Mouse (Mus musculus): ENCODE measurements around the gene Exoc2.

The Exoc2 gene

GRCm38 (mm10) chr13:30973501-30974246 is at the start of gene Exoc2, which contains the start of gene Gm5447:
Gene Exoc2 (minus strand): TSS chr13:30974093.
Gene Gm5447 (plus strand): TSS chr13:30974204.
- DNase-seq, result peak; percentile 82 to 85

GRCm38 (mm10) chr13:31023664-31024063 is 49.8 kb upstream of the Exoc2 start:
- DNase-seq, result no peak

- no peak for DNase-seq
These were observed 48.0 kb upstream of the Exoc2 start for GRCm38 (mm10) chr13:31021927-31022326.

- DNase-seq, result no peak
These were observed 47.6 kb upstream of the Exoc2 start for GRCm38 (mm10) chr13:31021514-31021913.

- no peak for DNase-seq
These were observed 43.7 kb upstream of the Exoc2 start for GRCm38 (mm10) chr13:31017545-31017944.

- DNase-seq, result no peak
These were observed 31.1 kb upstream of the Exoc2 start for GRCm38 (mm10) chr13:31004995-31005394.

- DNase-seq, result no peak
These were observed 30.6 kb upstream of the Exoc2 start for GRCm38 (mm10) chr13:31004458-31004857.

GRCm38 (mm10) chr13:30999799-31000198 is 25.9 kb upstream of the Exoc2 start:
- no peak for DNase-seq

GRCm38 (mm10) chr13:30997526-30998253 is 23.8 kb upstream of the Exoc2 start:
- no peak for DNase-seq

GRCm38 (mm10) chr13:30994249-30994858 is 20.5 kb upstream of the Exoc2 start:
- no peak for DNase-seq

GRCm38 (mm10) chr13:30993819-30994218 is 19.9 kb upstream of the Exoc2 start:
- peak; percentile 18 to 26 for DNase-seq

- no peak for DNase-seq
These were observed 16.3 kb upstream of the Exoc2 start for GRCm38 (mm10) chr13:30990233-30990632.

- no peak for DNase-seq
These were observed 15.8 kb upstream of the Exoc2 start for GRCm38 (mm10) chr13:30989710-30990109.

- DNase-seq, result no peak
These were observed 13.8 kb upstream of the Exoc2 start for GRCm38 (mm10) chr13:30987686-30988085.

GRCm38 (mm10) chr13:30986934-30987455 is 13.1 kb upstream of the Exoc2 start:
- no peak for DNase-seq

- DNase-seq, result no peak
These were observed 11.9 kb upstream of the Exoc2 start for GRCm38 (mm10) chr13:30985598-30986466.

- no peak for DNase-seq
These were observed 11.3 kb upstream of the Exoc2 start for GRCm38 (mm10) chr13:30985275-30985597.

GRCm38 (mm10) chr13:30981666-30982065 is 7.8 kb upstream of the Exoc2 start:
- peak; percentile 55 to 57 for DNase-seq

- DNase-seq, result no peak
These were observed 4.3 kb upstream of the Exoc2 start for GRCm38 (mm10) chr13:30978224-30978623.

GRCm38 (mm10) chr13:30976536-30977084 is 2.7 kb upstream of the Exoc2 start:
- peak; percentile 21 to 51 for DNase-seq

- no peak for DNase-seq
These were observed 346 bp upstream of the Exoc2 start for GRCm38 (mm10) chr13:30974247-30974630.

- peak; percentile 60 to 78 for DNase-seq
These were observed 1.8 kb downstream of the Exoc2 start for GRCm38 (mm10) chr13:30972102-30972501.
